Mouse (Mus musculus) brain, adult 2 months (tissue): ENCODE results near the gene Xcr1.
A peak's percentile ranks its signal among the peaks of the same experiment; 100 is the strongest.

Source experiments
- DNase-seq: peaks from one replicate; pipeline ENCODE4 v3.0.0; 2011; ENCODE audit warnings: low read depth, low spot score

Gene Xcr1

GRCm38 (mm10) chr9:123861929-123862328, at the start of gene Xcr1:
Xcr1 (minus strand) TSS chr9:123862029.
- no peak for DNase-seq

GRCm38 (mm10) chr9:123872049-123872448, 10.2 kb upstream of the Xcr1 start:
- DNase-seq, result no peak

- DNase-seq, result no peak
Observed at GRCm38 (mm10) chr9:123869167-123869784, 7.4 kb upstream of the Xcr1 start.

- DNase-seq, result no peak
Observed at GRCm38 (mm10) chr9:123863641-123864040, 1.8 kb upstream of the Xcr1 start.

GRCm38 (mm10) chr9:123862895-123863616, 1.2 kb upstream of the Xcr1 start:
- DNase-seq, result no peak

GRCm38 (mm10) chr9:123856836-123857235, 5.0 kb downstream of the Xcr1 start:
- no peak for DNase-seq

GRCm38 (mm10) chr9:123852449-123853390, 9.1 kb downstream of the Xcr1 start:
- DNase-seq, result no peak

- peak; percentile 100 for DNase-seq
Observed at GRCm38 (mm10) chr9:123851713-123852448, 9.9 kb downstream of the Xcr1 start, which contains the start of gene Fyco1. Fyco1 (minus strand) TSS chr9:123851899.

GRCm38 (mm10) chr9:123851062-123851712, 10.6 kb downstream of the Xcr1 start:
- DNase-seq, result peak; percentile 31

GRCm38 (mm10) chr9:123850705-123851061, 11.1 kb downstream of the Xcr1 start:
- DNase-seq, result peak; percentile 33

- DNase-seq, result no peak
Observed at GRCm38 (mm10) chr9:123849976-123850695, 11.7 kb downstream of the Xcr1 start.

- DNase-seq, result no peak
Observed at GRCm38 (mm10) chr9:123846490-123846889, 15.3 kb downstream of the Xcr1 start.

- DNase-seq, result peak; percentile 40
Observed at GRCm38 (mm10) chr9:123845120-123845519, 16.7 kb downstream of the Xcr1 start.

GRCm38 (mm10) chr9:123844468-123844867, 17.4 kb downstream of the Xcr1 start:
- DNase-seq, result no peak

GRCm38 (mm10) chr9:123840243-123840642, 21.6 kb downstream of the Xcr1 start:
- DNase-seq, result no peak

- DNase-seq, result no peak
Observed at GRCm38 (mm10) chr9:123835851-123836250, 26.0 kb downstream of the Xcr1 start.

- DNase-seq, result peak; percentile 85
Observed at GRCm38 (mm10) chr9:123828916-123829315, 32.9 kb downstream of the Xcr1 start.

GRCm38 (mm10) chr9:123826631-123827030, 35.2 kb downstream of the Xcr1 start:
- no peak for DNase-seq

GRCm38 (mm10) chr9:123818601-123819000, 43.2 kb downstream of the Xcr1 start:
- DNase-seq, result no peak

- peak; percentile 17 for DNase-seq
Observed at GRCm38 (mm10) chr9:123815996-123816395, 45.8 kb downstream of the Xcr1 start.
